Mouse (Mus musculus) heart, postnatal 10 days (tissue): Measurements from ENCODE around the gene Ptpn11. TPM values are rescaled to one million over a fixed set of nuclear protein-coding genes. Genes with fewer than 3 reads are reported as not detected.

Source experiments
- DNase-seq, 2 experiments: peaks; one replicate each; pipeline ENCODE4 v3.0.0; 2021
- intact Hi-C: fragments of 180-260 bp; cut with DNase I; formaldehyde crosslinking; loops from one replicate; pipeline ENCODE4 v1.15.1; 2025
- total RNA-seq, 2 experiments: library from RNA; stranded (reverse); gene quantifications; 2 replicates each; pipeline ENCODE4 v1.2.3; 2021

Gene Ptpn11
- total RNA-seq, 2 experiments from 2014 or later: 102 to 158 TPM

GRCm38 (mm10) chr5:121137125-121137524 lies 54.1 kb downstream of the Ptpn11 start:
- intact Hi-C loops: no loop called here
- DNase-seq: no peak

- intact Hi-C loops: no loop called here
- no peak for DNase-seq
These were observed 59.4 kb downstream of the Ptpn11 start for GRCm38 (mm10) chr5:121131801-121132200.

- DNase-seq: no peak
- intact Hi-C loops: no loop called here
These were observed 61.9 kb downstream of the Ptpn11 start for GRCm38 (mm10) chr5:121129254-121129653.

GRCm38 (mm10) chr5:121126051-121126450 lies 65.1 kb downstream of the Ptpn11 start:
- intact Hi-C loops: no loop called here
- no peak for DNase-seq

- no peak for DNase-seq
- intact Hi-C loops: no loop called here
These were observed 65.6 kb downstream of the Ptpn11 start for GRCm38 (mm10) chr5:121125563-121125962.

- no peak for DNase-seq
- intact Hi-C loops: no loop called here
These were observed 66.7 kb downstream of the Ptpn11 start for GRCm38 (mm10) chr5:121124208-121125185.

GRCm38 (mm10) chr5:121123399-121123798 lies 67.8 kb downstream of the Ptpn11 start:
- no peak for DNase-seq
- intact Hi-C loops: no loop called here

- no peak for DNase-seq
These were observed 68.6 kb downstream of the Ptpn11 start for GRCm38 (mm10) chr5:121122577-121122976.

GRCm38 (mm10) chr5:121122036-121122435 lies 69.2 kb downstream of the Ptpn11 start:
- intact Hi-C loops: no loop called here
- no peak for DNase-seq

More at GRCm38 (mm10) chr5:121122577-121122976, 68.6 kb downstream of the Ptpn11 start:
- intact Hi-C loops: no loop called here

- intact Hi-C loops: no loop called here
- no peak for DNase-seq
These were observed 71.7 kb downstream of the Ptpn11 start for GRCm38 (mm10) chr5:121119331-121120034.

GRCm38 (mm10) chr5:121118345-121118744 lies 72.9 kb downstream of the Ptpn11 start:
- intact Hi-C loops: no loop called here
- peak in 1 of 2 experiments; percentile 8 for DNase-seq

- intact Hi-C loops: no loop called here
These were observed 74.3 kb downstream of the Ptpn11 start for GRCm38 (mm10) chr5:121116941-121117340.

GRCm38 (mm10) chr5:121115391-121116157 lies 75.6 kb downstream of the Ptpn11 start:
- no peak for DNase-seq
- intact Hi-C loops: no loop called here

More at GRCm38 (mm10) chr5:121116941-121117340, 74.3 kb downstream of the Ptpn11 start:
- DNase-seq: no peak

GRCm38 (mm10) chr5:121114151-121114550 lies 77.0 kb downstream of the Ptpn11 start:
- DNase-seq: peak; percentile 15 to 21
- intact Hi-C loops: no loop called here

GRCm38 (mm10) chr5:121112390-121112789 lies 78.8 kb downstream of the Ptpn11 start:
- intact Hi-C loops: no loop called here
- DNase-seq: no peak

- no peak for DNase-seq
- intact Hi-C loops: no loop called here
These were observed 79.9 kb downstream of the Ptpn11 start for GRCm38 (mm10) chr5:121111106-121111915.

GRCm38 (mm10) chr5:121109185-121109584 lies 82.0 kb downstream of the Ptpn11 start:
- DNase-seq: no peak
- intact Hi-C loops: no loop called here

- no peak for DNase-seq
- intact Hi-C loops: no loop called here
These were observed 84.3 kb downstream of the Ptpn11 start for GRCm38 (mm10) chr5:121106913-121107312.

GRCm38 (mm10) chr5:121100886-121101580 lies 90.2 kb downstream of the Ptpn11 start:
- intact Hi-C loops: no loop called here
- no peak for DNase-seq
